Mouse (Mus musculus) CD4-positive, CD25-positive, alpha-beta regulatory T cell, adult 4 months (primary cell): ENCODE data around the gene Vgf. TPM values are rescaled to one million over a fixed set of nuclear protein-coding genes. Genes with fewer than 3 reads are reported as not detected.

Experiments used
- ATAC-seq: one replicate; pipeline ENCODE4 v1.8.0; 2017
- polyA plus RNA-seq, 2 experiments: library from polyadenylated mRNA; unstranded; fragments of 100-300 nt; shearing (Covaris generic); gene quantifications; one replicate each; pipeline ENCODE4 v1.2.1; 2017

Gene Vgf
- polyA plus RNA-seq: not detected

DNA sequence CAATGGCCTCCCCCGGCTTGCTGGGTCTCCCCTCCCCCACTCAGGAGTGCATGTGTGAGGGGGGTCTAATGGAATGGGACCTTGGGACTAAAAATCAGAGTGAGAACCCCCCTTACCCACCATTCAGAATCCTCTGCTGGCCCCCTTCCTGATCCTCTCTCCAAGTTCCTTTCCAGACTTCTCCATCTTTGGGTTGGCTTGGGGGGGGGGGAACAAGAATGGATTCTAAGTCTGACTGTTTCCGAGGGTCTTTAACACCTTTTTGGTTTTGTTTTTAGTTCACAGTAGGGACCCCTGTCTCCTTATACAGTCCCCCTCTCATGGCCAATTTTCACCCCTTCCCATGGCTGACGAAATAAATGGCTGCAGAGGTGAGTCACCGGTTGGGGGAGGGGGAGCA, at the start of gene Vgf:
TSS of gene Vgf (plus strand) at position 301 of the 400 bp plus-strand sequence.
- no peak for ATAC-seq

DNA sequence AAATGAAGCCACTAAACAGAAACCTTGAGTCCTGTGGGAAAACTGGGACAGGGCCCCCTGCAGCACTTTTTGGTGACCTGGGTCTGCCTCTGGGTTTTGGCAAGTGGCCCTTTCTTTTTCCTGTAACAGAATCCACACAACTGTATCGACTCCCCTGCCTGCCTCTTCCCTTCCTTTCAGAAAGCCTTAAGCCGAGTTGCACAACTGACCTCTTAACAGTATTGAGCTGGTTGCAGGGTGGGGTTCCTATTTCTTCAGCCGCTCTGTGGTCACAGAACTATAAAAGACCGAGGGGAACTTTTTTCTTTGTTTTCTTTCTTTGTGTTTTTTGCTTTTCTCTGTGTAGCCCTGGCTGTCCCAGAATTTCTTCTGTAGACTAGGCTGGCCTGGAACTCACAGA, 48.4 kb upstream of the Vgf start:
- no peak for ATAC-seq

DNA sequence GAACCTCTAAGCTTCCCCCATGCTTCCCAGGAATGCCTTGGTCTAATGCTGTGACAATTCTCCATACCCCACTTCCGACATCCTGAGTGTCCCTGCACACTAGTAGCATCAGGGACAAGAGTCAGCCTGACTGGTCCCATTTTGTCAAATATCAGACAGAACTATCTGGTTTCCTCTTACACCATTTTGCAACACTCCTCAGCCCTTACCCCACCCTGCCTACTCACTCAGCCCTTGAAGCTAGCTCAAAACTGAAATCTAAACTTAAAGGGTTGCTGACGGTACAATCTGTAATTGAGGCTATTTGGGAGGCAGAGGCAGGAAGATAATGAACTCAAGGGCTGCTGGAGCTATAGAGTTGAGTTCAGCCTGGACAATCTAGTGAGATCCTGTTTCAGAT, 46.4 kb upstream of the Vgf start:
- ATAC-seq: no peak

DNA sequence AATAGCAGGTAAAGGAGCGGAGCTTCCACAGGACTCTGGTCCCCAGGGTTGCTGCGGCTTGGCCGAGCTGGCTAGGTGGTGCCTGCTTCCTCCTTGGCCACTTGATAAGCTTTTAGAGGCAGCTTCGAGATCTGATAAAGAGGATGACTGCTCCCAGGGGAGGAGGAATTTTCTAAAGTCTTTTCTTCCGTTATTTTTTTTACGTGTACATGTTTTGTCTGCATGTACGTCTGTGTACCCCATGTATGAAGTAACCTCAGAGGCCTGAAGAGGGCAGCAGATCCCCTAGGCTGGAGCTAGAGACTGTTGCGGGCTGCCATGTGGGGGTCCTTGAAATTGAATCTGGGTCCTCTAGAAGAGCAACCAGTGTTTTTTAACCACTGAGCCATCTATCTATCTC, 45.2 kb upstream of the Vgf start:
- ATAC-seq: no peak

DNA sequence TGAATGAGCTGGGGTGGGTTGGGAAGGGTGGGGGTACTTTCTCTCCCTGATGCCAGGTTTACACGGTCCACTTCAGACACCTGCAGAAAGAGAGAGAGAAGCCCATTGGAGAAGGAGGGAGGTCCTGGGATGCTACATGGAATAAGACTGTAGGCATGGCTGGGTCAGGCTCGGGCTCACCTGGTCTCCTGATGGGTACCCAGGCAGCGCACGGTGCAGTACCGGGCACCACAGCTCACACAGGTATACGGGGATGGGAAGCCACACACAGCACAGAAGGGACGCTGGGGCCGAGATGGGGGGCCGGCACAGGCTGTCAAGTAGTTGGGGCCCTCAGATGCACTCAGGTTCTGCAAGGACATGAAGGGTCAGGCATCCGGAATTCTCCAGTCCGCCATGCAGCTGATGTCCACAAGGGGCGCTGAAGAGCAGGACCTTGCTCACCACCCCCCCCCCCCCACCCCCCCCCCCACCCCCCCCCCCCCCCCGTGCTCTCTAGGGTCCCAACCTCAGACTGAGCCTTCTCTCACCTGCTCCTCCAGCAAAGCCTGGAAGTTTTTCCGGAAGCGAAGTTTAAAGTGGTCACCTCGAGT, 43.8 kb upstream of the Vgf start:
- no peak for ATAC-seq

DNA sequence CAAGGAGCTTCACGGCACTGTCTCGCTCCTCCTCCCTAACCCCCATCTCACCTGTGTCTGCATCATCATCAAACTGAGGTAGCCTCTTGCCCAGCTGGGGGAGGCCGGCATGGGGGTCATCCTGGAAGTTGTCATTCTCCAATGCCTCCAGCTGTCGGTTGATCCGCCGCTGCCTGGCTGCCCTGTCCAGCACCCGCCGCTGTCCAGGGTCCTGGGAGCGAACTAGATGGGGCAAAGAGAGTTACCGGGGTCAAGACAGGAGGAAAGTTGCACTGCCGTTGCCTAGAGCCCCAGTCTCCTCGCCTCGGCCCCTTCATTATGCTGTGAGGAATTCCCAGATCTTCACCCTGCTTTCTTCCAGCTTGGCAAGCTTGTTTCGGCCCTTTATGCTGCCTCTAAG, 41.4 kb upstream of the Vgf start:
- ATAC-seq: no peak

DNA sequence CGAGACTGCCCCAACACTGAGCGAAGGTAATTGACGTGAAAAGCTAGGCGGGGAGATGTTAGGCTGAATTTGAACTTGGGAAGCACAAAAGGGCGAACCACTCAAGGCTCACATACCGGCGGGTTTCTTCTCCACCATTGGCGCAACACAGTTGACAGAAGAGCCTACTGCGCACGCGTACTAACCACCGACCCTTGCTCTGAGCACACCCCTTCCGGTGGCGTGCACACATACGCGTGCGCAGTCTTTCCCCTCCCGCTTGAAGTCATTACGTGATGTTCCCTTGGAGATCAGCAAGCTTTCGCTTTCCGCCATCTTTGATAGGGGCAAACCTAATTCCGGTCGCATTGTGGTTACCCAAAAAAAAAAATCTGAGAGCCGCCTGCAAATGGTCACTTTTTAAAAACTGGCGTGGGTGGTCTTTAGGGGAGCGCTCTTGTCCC, 39.5 kb upstream of the Vgf start, which contains the start of gene Plod3:
TSS of gene Plod3 (plus strand) at position 325 of the 443 bp plus-strand sequence.
- peak; percentile 98 for ATAC-seq

DNA sequence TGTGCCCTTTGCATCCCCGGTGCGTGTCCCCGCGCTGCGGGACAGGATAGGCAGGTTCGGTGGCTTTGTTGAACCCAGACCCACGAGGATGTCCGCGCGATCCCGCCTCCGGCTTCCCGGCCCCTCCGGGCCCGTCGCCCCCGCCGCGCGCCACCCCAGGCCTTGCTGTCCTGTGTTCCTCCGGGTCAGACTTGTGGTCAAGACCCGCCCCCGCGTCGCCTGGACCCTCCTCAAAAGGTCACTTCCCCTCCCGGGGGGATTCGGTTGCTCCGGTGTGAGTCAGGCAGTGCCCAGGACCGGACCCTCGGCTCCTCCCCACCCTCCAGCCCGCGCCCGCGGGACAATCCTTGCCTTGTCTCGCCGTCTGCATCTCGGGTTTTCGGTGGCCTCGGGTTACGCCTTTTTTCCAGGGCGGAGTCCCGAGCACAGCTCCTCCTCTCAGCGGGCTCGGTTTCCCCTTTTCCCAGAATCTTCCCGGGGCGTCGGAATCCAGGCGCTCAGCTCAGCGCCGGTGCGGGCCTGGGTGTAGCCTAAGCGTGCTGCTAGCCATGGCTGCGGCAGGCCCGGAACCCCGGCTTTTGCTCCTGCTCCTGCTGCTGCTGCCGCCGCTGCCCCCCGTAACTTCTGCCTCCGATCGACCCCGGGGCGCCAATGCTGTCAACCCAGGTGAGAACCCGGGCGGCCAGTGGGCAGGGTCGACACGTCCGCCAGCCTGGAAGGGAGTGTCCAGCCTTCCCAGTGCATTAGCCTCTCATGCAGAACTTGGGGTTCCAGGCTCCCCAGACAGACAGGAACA, 38.9 kb upstream of the Vgf start:
- ATAC-seq: peak; percentile 25

DNA sequence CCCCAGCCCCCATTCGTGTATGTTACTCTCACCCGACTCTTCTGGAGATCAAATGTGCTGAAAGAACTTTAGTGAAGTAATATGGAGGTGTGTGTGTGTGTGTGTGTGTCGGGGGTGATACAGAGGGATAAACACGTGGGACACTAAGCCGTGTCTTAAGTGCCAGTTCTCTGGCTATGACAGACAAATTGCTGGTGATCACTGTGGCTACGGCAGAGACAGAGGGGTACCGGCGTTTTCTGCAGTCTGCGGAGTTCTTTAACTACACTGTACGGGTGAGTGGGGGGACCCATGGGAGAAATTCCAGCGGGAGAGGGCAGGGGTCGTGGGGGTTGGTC, 38.3 kb upstream of the Vgf start, which contains the start of gene Znhit1:
TSS of gene Znhit1 (minus strand) at position 88 of the 338 bp plus-strand sequence.
- no peak for ATAC-seq

DNA sequence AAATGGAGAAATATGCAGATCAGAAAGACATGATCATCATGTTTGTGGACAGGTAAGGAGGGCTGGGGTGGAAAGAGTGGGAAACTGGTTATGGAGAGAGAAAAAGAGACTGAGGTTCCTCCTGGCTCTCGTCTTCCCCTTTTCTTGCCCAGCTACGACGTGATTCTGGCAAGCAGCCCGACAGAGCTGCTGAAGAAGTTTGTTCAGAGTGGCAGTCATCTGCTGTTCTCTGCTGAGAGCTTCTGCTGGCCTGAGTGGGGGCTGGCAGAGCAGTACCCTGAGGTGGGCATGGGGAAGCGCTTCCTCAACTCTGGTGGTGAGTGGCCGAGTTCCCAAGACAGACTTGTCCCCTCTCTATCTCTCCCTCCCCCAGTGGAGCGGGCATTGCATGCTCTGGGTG, 37.8 kb upstream of the Vgf start:
- no peak for ATAC-seq

DNA sequence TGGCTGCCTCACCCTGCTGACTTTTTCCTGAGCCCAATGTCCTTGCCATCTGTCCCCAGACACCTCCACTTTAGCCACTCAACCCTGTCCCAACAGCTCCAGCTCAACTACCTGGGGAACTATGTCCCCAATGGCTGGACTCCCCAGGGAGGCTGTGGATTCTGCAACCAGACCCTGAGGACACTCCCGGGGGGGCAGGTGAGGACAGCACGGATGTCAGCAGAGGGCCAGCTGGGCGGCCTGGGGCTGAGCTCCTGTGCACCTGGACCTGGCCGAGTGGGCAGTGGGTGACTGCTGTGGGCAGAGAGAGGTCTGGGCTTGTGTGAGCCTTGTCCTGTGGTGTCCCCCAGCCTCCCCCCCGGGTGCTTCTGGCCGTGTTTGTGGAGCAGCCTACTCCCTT, 36.4 kb upstream of the Vgf start:
- ATAC-seq: no peak

DNA sequence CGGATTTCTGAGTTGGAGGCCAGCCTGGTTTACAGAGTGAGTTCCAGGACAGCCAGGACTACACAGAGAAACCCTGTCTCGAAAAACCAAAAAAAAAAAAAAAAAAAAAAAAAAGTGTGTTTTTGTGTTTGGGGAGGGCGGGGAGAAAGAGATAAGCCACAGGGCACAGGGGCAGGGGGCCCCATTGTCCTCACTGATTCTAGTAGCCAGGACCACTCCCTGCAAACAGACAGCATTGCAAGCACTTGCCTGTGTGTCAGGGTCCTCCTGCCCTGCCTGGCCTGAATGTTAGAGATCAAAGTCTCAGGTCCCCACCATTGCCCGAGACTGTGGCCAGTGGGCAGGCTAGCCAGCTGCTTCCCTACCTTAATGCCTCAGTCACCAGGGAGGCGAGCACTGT, 26.7 kb upstream of the Vgf start:
- ATAC-seq: no peak

DNA sequence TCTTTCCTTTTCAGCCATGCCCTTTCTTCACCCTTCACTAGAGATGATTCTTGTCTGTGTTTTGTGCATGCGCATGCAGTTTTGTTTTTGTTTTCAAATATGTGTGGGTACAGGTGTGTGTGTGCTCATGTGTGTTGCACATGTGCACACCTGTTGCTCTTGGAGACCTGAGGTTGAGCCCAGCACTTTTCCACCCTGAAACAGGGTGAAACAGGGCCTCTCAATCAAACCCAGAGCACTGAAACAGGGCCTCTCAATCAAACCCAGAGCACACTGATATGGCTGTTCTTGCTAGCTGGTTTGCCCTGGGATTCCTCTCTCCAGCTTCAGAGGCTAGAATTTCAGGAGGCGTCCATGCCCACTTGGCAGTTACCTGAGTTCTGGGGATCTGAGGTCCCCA, 25.6 kb upstream of the Vgf start:
- ATAC-seq: no peak

DNA sequence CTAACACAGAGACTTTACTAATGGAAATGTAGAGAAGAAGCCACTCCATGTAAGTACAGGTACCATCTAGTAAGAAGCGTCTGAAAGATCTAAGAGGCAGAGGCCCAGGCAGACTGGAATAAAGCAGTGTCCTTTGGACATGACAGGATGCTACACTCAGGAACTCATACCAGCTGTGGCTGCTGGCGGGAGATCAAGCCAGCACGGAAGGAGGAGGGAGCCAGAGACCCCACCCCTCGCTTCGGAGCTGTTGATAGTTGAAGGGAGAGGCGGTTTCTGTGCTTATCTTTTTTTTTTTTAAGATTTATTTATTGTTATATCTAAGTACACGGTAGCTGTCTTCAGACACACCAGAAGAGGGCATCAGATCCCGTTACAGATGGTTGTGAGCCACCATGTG, 18.9 kb upstream of the Vgf start:
- ATAC-seq: no peak

DNA sequence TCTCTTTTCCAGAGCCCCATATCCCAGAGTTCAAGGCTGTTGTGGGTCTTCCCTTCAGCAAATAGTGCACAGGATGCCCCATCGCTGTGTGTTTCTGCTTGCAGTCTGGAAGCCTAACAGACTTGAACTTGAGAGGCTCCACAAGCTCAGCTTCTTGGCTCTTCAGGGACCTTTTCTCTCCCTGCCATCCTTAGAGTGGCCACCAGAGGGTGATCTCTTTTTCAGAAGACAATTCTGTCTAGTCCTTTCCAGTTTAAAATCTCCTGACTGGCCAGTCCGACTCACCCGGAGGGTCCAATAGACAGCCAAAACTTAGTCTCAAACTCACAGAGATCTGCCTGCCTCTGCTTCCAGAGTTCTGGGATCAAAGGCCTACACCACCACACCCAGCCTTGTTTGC, 16.2 kb upstream of the Vgf start:
- peak; percentile 37 for ATAC-seq

DNA sequence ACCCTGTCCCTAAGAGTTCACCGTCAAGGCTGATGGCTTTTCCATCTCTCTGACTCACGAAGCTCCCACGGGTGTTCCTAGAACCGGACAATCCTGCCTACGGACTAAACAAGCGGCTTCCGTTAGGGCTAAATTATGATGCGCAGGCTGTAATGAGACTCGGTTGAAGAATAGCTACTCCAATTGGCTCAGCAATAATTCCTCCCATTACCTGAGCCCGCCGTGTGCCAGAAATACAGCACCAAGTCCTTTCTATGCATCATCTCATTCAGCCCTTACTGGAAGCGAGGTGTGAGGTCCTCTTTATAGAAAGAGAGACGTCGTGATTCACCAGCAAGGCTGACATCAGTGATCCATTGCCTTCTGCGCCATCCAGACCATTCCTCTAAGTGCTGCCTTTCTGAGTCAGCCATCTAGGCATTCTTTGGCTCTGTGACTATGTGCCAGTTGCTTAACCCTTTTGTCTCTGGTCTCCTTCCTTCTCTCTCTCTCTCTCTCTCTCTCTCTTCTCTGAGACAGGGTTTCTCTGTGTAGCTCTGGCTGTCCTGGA, 13.7 kb upstream of the Vgf start:
- no peak for ATAC-seq

DNA sequence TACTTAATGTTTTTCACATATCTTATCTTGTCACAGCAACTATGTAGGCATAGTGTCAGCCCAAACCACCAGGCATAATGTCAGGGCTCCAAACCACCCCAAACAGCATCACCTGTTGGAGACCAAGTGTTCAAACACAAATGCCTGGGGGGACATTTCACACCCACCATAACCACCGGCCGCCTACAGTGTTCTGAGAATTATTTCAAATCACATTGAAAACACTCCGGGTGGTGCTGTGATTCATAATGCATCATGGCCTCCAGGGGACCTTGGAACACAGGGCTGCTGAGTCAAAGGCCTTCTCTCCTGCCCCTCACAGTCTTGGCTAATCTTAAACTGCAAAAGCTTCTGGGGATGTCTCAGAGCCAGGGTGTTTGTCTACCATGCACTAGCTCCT, 10.3 kb upstream of the Vgf start:
- no peak for ATAC-seq

DNA sequence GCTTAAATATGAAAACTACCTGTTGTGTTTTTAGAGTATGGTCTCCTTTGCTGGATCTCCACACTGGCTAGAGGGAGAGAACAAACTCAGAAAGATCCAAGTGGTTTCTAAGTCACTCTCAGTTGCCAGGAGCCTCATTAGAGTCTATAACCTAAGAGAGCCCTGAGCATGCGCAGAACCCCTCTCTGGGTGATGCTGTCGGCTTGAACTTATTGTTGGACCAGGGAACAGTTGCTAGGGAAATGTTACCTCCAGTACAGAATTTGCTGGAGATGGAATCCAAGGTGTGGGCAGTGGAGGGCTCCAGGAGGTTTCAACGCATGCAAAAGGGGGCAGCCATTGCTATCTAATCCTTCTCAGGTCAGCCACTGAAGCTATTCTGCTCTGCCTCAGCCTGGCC, 1.9 kb upstream of the Vgf start:
- no peak for ATAC-seq

DNA sequence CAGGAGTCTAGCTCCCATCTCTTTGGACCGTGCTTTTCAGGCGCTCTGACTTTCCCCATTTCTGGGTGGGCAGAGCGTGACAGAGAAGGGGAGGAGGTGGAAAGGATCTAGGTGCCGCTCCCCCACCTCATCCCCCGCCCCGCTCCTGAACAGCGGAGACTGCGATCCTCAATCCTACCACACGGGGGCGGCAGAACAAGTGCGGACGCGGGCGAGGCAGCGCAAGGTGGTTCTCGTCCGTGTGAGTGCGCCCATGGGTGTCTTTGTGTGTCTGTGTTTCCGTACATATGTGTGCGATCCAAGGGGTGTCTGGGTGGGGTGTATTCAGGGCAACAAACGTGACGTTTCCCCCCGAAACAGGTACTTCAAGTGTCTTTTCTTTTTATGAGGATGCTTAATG, 1.1 kb upstream of the Vgf start:
- ATAC-seq: peak; percentile 72

DNA sequence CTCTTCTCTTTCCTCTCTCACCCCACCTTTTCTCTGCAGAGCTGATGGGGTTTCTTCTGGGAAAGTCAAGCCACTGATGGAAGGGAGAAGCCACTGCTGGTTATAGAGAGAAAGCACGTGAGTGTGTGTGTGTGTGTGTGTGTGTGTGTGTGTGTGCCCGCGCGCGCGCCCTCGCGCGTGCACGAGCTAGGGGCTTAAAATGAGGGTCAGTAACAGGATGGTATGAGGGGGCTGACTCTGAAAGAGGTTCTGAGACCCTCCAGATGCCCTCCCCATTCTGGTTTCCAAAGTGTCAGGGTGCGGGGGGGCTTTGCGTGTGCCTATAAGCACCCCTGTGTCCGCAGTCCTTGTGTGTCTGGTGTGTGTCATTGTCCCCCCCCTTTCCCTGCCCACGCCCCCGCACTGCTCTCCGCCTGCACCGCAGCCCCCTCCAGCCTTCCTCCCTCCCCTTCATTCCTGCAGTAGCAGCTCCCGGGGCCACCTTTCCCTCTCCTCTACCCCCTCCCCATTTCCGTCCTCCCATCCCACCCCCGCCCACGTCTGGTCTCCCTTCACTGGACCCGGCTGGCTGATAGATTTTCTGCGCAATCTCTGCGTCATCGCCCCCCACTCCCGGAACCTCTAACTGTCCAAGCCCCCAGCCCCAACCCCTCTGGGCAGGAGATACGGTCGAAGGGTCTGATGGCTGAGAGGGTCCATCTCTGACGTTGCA, 2.5 kb downstream of the Vgf start:
- no peak for ATAC-seq

DNA sequence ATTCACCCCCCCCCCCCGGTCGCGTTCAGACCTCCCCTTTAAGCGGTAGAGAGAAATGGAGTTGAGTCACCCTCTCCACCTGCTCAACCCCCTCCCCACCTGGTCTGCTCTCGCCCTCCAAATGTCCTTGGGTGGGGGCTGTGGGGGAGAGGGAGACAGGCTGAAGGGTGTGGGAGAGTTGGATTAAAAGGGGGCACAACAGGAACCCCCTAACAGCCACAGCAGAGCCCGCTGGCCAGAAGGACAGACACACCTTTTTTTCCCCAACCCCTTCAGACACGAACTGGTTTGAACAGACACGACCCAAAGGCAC, 3.0 kb downstream of the Vgf start:
- no peak for ATAC-seq

DNA sequence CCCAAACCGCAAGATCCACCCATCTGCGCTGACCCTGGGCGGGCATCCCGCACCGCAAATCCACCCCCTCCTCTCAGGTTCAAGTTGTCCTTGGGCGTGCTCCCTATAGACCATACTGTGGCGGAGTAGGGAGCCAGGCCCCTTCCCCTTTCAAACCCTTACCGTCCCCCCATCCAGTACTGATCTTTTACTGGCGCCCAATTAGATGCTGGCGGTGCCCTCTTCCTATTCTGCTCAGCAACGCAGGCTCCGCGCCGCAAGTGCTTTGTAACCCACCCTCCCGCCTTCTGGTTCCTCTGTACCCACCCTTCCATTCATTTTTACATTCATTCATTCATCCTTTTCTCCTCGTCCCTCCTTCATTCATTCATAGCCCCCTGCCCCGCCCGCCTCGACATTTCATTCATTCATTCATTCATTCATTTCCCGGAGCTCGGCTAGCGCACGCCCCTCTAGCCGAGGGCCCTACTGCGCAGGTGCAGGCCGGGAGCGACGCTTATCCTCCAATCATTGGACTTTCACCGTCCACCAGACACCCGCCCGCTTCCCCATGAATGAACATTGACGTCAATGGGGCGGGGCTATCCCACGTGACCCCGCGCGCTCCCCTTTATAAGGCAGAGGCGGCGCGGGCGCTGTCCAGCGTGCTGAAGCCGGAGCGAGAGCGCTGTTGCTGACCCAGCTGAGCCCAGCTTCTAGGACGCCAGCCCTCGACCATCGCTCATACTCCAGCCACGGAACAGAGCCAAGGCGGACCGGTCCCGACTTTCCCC, 3.6 kb downstream of the Vgf start:
- peak; percentile 69 for ATAC-seq

DNA sequence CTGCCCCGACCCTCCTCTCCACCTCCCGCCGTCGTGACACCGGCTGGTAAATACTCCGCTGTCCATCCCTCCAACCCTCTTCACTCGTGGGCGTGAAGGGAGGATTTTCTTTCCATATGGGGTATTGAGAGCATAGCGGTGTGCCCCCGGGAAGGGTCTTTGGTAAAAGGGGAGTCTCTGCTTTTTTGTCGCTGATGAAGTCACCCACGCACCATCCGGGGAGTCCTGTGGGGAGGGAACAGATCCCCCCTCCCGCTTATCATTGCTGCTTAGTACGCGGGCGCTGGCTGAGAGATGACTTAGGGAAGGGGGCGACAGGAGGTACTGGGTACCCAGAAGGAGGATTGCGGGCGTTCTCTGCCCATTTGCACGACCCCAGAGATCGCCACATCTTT, 4.2 kb downstream of the Vgf start:
- peak; percentile 2 for ATAC-seq
